Mouse (Mus musculus): ENCODE data around the gene Aimp1.

The Aimp1 gene
- long read RNA-seq, experiment 1, transcript Aimp1-201 (7 exons, 1,126 nt) = major isoform, 34 of 42 reads
- long read RNA-seq, experiment 1, partial matches to known transcripts = 6 of 42 reads
- long read RNA-seq, experiment 1, other reads (novel, unspliced or antisense) = 2 of 42 reads
- long read RNA-seq, experiment 2, transcript Aimp1-201 (7 exons, 1,126 nt) = major isoform, 34 of 47 reads
- long read RNA-seq, experiment 2, partial matches to known transcripts = 10 of 47 reads
- long read RNA-seq, experiment 2, other reads (novel, unspliced or antisense) = 3 of 47 reads

DNA sequence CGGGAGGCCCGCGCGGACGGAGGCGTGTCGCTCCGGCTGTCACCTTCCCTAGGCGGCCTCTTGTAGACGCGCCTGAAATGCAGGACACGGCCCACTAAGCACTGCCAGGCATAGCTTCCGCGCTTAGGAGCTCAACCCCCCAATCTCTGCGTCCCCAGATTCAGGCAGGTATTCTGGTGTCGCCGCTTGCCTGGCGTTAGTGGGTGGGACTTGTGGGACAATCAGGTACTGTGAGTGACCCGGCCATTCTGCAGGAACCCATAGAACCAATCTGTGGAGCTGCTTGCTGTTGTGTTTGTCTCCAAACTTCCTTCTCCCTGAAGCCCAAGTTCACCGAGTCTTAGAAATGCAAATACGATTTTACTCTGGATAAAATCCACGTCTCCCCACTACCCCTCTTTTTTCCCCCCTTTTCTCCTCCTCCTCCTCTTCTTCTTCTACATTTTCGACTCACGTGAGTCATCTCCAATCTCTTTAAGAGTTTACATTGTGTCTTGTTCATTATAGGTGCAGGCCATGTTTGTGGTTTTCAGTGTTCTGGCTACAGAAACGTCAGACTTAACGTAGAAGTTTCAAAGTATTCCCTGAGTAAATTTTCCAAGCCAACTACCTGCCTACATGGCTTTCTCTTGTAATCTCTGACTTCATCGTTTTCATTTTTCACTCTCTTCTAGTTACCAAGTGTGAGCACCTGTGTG, at the start of gene Aimp1:
Gene Aimp1 (minus strand): TSS at position 140 of the 698 bp plus-strand sequence.
- intact Hi-C loops (cut with DNase I) = no loop called here

DNA sequence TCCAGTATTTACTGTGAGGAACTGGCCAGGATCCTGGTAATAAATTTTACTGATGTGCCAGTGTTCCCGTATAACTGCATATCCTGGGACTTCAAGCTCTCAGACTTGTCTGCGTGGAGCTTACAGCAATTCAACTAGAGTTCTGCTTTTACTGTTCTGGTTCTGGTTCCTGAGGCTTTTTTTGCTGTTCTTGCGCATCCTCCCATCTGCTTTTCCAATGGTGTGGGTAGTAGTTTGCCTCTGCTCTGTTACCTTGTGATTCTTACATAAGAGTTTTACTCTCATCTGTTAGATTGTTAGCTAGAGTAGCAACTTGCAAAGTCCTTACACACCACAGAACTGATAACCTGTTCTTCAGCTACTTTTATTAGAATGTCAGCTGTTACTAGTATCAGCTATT, 40.2 kb upstream of the Aimp1 start:
- intact Hi-C loops (cut with DNase I) = no loop called here

DNA sequence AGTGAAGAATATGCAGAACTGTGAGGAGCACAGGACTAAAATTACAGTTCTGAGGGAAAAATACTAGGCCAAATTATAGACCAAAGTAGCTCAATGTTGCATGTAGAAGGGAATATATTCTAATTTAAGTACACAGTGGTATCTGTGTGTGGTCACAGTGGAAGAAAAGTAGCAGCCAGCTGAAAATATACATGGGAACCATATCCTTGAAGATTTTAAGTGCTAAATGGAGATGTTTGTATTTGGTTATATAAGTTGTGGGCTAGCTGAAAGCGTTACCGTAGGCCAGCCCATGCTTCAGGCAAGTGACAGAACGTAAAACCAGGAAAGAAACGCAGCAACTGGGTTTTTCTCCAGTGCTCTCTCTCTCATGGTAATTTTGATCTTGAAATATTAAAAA, 33.1 kb upstream of the Aimp1 start:
- intact Hi-C loops (cut with DNase I) = no loop called here

DNA sequence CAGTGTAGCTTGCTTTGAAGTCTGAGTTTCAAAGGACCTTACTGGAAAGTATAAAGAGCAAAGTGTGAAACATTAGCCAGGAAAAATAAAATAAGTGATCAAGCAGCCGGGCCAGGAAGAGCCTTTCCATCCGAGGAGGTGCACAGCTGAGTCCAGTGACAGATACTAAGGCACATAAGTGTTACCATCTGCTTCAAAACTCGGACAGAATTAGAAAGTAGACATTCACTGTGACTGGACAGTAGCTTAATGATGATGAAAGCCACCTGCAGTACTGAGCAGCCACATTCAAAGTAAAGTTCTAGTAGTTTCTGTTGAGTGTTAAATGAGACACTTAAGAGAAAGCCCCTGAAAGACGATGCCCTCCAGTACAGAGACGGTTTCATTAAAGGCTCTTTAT, 29.7 kb upstream of the Aimp1 start:
- intact Hi-C loops (cut with DNase I) = no loop called here

DNA sequence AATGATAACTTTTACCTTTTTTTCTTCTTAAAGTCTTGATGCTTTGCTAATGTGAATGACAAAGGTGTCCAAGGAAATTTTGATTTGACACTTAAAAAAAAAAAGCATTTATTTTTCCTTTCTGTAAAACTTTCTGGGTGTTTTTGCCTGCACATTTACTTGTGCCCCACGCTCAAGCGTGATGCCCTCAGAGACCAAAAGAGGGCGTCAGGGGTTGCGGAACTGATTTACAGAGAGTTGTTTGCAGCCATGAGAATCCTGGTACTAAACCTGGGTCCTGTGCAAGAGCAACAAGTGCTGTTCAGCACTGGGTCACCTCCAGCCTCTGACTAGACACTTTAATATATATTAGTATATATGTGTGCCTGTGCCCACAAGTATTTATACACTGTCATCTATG, 22.8 kb upstream of the Aimp1 start:
- intact Hi-C loops (cut with DNase I) = no loop called here

DNA sequence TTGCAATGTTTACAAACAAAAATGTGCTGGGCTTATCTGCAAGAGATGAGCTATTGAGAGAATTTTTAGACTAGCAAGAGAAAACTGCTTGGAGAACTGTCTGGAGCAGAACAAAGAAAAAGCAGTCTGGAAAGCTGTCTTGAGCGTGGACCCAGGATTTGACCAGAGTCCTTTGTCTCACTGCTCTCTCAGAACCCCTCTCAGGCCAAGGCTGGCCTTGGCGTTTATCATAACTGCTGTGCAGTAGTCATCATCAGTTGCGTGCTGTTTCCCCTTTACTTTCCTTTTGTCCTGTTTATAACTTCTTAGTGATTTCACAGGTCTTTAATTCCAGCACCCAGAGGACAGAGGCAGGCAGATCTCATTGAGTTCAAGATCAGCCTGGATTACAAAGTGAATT, 20.0 kb upstream of the Aimp1 start:
- intact Hi-C loops (cut with DNase I) = no loop called here

DNA sequence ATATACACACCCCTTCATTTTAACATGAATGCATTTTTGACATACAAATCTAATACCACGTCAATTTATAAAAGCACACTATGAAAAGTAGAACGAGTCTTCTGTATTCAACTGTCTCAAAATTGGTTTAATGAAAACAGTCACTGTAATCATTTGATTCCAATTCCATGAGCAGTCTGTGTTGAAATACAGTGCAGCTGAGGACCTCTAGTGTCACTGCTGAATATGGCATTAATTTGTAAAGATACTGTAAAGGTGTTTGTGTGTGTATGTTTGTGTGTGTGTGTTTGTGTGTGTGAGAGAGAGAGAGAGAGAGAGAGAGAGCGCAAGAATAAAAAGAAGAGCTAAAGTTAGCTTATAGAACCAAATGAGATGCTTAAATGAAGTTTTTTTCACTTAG, 17.2 kb upstream of the Aimp1 start:
- intact Hi-C loops (cut with DNase I) = no loop called here

DNA sequence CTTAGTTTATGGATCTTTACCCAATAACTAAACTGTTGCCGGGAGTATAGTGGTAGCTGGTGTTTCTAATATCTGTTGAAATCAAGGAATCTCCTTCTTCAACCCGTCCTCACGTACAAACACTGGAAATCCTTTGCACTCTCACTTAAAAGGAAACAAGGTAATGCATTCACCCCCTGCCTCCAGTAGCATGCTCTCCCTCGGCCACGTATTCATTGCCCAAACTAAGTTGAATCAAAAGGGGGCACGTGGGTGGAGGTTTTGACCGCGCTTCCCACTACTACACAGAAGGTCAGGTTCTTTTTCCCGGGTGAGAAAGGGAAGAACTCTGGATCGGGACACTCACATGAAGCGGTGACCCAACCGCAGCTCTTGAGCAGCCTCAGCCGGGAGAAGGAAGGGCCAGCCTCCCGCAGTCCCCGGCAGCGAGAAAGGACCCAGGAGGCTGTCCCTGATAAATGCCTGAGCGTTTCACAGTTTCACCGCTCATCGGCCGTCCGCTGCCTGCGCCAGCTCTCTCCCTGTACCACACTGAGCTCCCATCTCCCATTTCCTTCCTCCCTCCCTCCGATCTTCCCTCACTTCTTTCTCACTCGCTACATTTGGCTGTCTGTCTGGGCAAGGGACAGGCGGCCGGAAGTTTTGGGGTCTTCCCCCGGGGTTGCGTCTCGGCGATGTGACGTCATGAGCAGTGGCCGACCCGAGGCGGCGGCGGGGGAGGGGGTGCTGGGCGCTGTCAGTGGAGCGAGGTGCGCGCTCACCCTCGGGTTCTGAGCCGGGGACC, 531 bp downstream of the Aimp1 start, which contains the start of gene Tbck:
Gene Tbck (plus strand): TSS at position 698 of the 784 bp plus-strand sequence.
- intact Hi-C loops (cut with DNase I) = no loop called here

DNA sequence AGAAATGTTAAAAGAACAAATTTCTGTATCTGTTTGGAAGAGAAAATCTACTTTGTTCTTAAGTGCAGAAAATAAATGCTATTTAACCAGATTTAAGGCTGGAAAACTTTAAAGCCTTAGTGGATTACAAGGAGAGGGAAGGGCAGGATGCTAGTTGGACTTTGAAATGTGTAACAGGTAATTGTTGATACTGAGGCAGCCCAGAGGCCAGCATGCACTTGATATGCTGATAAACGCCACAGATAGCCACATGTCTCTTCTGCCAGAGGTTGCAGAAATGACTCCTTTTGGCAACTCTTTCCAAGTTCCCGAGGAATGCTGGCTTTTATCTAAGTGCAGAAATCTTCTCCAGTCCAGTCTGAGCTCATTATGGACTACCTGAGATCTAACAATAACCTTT, 6.7 kb downstream of the Aimp1 start:
- intact Hi-C loops (cut with DNase I) = no loop called here

DNA sequence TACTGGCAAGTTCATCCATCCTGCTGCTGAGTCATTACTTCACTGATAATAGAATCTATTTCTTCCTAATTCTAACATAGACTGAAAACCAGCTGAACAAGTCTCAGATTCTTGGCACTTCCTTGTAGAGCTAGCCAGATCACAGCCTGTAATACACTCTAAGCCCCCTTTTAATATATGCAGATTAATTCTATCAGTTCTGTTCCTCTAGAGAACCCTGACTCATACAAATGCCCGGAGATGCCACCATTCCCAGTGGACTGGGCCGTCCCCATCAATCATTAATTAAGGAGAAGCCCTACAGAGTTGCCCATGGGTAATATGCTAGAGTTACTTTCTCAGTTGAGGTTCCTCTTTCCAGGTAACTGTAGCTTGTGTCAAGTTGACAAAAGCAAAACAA, 28.2 kb downstream of the Aimp1 start:
- intact Hi-C loops (cut with DNase I) = no loop called here

DNA sequence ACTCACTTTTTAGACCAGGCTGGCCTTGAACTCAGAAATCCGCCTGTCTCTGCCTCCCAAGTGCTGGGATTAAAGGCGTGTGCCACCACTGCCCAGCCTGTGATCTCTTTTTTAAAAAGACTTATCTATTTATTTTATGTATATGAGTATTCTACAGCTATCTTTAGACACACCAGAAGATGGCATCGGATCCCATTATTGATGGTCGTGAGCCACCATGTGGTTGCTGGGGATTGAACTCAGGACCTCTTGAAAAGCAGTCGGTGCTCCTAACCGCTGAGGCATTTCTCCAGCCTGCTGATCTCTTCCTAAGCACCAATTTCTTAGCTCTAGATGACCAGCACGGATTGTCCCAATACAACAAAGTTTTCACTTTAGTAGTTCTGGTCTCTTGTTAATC, 30.2 kb downstream of the Aimp1 start:
- intact Hi-C loops (cut with DNase I) = no loop called here

DNA sequence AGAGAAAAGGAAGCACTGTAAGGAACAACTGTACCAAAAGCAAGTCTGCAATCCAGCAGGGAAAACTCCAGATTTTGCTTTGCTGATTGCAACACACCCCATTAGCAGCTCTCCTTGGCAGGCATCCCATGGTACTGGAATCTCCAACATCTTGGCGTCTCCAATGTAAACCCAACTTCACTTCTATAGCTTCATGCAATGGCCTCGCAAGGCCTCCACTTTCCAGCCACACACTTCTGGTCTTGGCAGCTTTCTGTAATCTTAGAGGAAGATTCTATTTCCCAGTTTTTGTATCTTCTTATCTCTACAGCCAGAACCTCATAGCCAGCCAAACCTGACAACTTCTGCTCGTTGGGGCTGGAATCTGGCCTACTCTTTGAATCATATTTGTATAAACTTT, 32.4 kb downstream of the Aimp1 start:
- intact Hi-C loops (cut with DNase I) = no loop called here

DNA sequence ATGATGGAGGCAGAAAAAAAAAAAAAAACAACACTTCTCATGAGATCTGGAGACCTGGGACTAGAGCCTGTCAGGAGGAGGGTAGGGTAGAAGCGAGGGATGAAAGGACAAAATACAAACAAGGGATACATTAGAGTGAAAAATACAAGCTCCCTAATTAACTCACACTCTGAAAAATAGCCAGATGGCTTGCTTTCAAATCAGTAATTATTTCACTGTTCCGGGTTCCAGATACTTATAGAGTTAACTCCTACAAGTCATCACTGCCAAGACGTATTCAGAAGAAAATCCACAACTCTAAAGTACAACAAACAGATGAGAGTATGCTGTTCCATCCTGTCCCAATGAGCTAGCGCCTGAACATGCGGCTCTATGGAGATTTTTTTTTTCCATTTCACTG, 34.0 kb downstream of the Aimp1 start:
- intact Hi-C loops (cut with DNase I) = no loop called here

DNA sequence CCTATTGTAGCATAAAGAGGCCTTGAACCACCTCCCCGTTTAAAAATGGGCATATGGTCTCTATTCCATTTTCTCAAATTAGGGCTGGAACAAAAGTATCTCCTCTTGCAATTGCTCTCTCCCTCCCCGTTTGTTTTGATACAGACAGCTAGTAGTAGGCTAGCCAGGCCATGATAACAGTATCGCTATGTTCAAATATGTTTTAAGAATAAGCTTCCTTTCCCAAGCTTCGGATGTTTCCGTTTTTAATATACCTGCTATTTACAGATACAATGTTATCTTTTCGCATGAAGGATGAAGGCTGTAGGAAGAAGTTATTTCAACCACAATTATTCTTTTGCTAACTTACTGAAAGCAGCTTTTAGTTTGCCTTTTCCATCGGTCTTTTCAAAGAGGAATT, 34.8 kb downstream of the Aimp1 start:
- intact Hi-C loops (cut with DNase I) = no loop called here

DNA sequence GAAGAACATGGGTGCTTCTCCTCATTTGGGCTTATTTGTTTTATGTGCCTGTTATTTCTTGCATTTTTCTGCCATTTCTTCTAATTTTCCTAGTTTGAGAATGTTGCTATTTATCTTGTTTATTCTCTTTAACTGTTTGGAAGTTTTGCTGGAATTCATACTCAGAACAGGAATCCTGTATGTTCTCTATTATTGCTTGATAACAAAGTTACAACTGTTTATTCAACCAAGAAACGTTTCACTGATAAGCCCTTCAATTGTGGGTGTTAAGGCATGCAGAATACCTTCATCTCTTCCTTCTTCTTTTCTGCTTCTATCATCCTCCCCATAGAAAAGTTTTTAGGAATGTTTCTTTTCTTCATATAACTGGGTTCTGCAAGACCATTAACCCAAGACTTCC, 37.4 kb downstream of the Aimp1 start:
- intact Hi-C loops (cut with DNase I) = no loop called here

DNA sequence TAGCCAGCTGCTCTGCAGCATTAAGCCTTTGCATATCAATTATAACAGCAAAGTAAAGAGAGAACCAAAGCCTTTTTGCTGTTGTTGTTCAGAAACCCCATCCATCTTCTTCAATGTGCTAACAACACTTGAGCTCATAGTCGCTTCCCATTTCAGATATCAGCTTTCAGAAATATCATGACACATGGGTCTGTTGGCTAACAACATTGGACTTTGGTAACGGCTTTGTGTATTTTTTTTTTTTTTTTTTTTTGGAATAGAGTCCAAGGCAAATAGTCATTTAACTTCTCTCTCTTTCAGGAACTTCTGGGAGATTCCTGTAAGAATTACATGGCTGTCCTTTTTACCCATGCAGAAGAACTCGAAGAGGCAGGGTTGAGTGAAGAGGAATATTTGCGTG, 40.1 kb downstream of the Aimp1 start:
- intact Hi-C loops (cut with DNase I) = no loop called here

DNA sequence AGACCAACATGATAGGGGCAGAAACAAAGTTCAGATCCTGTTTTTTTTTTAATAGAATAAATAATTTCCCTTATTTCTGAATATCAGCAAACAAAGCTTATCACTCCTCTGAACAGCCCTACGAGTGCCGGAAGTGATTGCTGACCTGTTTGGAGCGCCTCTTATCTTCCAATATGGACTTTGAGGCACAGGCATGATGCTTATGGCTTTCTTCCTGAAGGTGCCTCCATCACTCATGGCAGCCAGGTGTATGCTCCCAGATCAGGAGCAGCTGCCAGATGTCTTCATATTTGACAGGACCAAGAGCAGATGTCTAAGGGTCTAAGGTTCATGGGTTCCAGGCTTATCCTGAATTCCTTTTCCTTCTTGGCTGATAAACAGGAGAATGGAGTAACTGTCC, 47.1 kb downstream of the Aimp1 start:
- intact Hi-C loops (cut with DNase I) = no loop called here

DNA sequence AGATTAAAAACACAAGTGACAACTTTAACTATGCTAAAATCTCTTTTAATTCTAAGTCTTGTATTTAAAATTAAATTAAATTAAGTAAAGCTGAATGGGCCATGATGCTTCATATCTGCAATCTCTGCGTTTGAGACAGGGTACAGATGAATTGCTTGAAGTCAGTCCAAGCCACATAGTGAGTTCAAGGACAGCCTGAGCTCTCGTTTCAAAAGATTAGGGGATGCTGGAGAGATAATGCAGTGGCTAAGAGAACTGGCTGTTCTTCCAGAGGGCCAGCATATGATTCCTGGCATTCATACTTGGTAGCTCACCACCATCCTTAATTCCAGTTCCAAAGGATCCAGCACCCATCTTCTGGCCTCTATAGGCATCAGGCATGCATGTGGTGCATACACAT, 50.9 kb downstream of the Aimp1 start:
- intact Hi-C loops (cut with DNase I) = loop anchor here (5.0 kb wide), 1 partner anchor 126 kb away; no protein-coding TSS in a partner anchor

DNA sequence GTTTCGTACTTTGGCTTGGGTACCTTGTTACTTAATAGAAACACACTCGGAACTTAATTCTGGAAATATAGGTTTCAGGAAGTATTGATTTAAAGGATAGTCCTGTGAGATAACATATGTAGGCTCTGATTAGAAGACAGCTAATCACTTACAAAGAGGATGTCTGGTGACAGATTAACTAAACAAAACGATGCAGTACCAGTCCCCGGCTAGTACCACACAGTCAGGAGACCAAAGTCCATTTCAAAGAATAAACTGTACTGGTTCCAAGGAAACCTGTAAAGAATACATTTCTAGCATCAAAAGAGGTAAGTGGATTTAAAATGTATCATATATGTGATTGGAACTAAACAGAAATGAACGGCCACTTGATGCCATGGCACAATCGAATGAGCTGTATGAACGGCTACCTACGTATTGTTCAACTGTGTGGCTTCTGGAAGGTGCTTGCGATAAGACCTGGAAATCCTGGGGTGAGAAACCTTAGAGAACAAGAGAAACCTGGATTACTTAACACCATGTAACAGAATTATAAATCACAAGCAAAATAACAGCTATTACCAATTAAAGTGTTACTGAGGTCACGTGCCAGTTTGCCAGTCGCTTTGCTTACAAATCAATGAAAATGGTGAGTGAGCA, 54.5 kb downstream of the Aimp1 start, which contains the start of gene Gimd1:
Gene Gimd1 (plus strand): TSS at position 220 of the 639 bp plus-strand sequence.
- intact Hi-C loops (cut with DNase I) = loop anchor here (5.0 kb wide), 1 partner anchor 122 kb away; no protein-coding TSS in a partner anchor

DNA sequence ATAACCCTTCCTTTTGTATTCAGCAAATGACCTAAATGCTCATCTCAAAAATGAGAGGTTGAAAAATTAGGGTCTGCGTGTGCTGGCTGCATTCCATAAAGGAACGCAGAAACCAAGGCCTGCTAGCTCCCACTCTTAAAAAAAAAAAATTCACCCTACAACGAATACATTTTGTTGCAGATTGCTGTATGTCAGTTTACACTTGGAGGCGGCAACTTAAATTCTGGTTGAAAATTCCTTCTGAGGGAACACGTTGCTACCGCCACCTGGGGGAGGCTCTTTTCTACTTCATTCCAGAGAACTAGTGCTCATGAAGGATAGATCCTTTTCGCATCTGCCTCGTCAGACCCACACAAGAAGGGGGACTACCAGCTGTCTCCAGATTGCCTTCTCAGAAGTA, 55.4 kb downstream of the Aimp1 start:
- intact Hi-C loops (cut with DNase I) = no loop called here
